Mouse (Mus musculus): ENCODE results near the gene D17H6S53E.

DNA sequence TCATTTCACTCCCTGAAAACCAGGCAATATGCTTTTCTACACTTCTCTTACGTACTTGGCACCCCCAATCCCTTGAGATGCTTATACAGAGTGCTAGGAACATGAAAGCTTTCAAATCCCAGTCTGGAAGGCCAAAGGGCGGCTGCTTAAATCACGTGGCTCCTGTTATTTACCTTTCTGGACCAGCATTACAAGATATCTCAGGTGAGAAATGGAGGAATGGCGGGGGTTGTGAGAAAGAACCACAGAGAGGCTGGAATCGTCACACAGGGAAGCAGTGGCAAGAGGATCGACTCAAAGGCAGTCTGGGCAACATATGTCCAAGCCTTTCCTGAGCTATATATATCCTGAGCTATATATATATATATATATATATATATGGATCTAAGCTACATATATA, 595 bp upstream of the D17H6S53E start:
- TF ChIP-seq CTCF (IDR thresholded peaks at IDR 0.05; ENCODE audit: insufficient read depth, low read length) (no peak), POLR2A (IDR thresholded peaks at IDR 0.05; ENCODE audit: borderline replicate concordance, extremely low read depth, low read depth, low read length) (no peak)
